Mouse (Mus musculus) lung, postnatal 0 days (tissue): Measurements from ENCODE around the gene Trim30b.

Source experiments
- CTCF ChIP-seq: IDR thresholded peaks from 2 replicates; pipeline ENCODE4 v1.5.1; 2016; ENCODE audit warnings: antibody characterized with exemption, mild to moderate bottlenecking
- EP300 ChIP-seq: IDR thresholded peaks from 2 replicates; pipeline ENCODE4 v1.6.1; 2016; ENCODE audit warnings: antibody characterized with exemption, mild to moderate bottlenecking, control low read depth

DNA sequence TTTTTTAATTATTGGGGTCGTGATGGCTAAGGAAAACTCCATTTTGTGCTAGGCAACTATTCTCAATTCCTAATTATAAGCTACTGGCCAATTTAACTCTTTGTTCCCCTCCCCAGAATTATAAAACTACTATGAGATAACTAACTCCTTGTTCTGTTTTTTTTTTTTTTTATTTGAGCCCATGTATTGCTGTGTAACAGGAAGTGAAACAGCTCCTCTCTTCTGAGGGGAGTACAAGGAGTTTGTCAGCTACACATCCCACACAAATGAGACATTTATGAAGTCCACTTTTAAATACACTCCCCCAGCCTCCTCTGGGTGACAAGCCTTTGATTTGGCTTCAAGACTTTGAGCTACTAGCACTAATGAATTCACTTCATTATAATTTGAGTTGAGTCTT lies 28.8 kb upstream of the Trim30b start:
- TF ChIP-seq EP300 (no peak), CTCF (no peak)
